Mouse (Mus musculus): ENCODE results near the gene Gm10073. TPM values are rescaled to one million over a fixed set of nuclear protein-coding genes. Genes with fewer than 3 reads are reported as not detected.
A peak's percentile ranks its signal among the peaks of the same experiment; 100 is the strongest.

The Gm10073 gene
- polyA plus RNA-seq, 1 experiment from 2014 or later = 10.1 TPM

- peak; percentile 72 for TF ChIP-seq CTCF (IDR thresholded peaks at IDR 0.05; ENCODE audit: low read depth)
- Histone ChIP-seq H3K9me3 (ENCODE audit: low read depth, low read length) (no peaks in the 10 kb centered on the region), H3K27me3 (ENCODE audit: insufficient read depth, low read length) (no peaks in the 10 kb centered on the region), H3K36me3 (ENCODE audit: insufficient read depth) (no peaks in the 10 kb centered on the region), H3K4me2 (no peak overlapping the region), H3K4me3 (ENCODE audit: low read depth, low read length) (no peak overlapping the region), H3K27ac (ENCODE audit: low read depth) (no peak overlapping the region), H3K4me1 (ENCODE audit: insufficient read depth) (no peaks in the 10 kb centered on the region), H3K9ac (no peak overlapping the region)
- DNase-seq = peak; percentile 36
- ATAC-seq (ENCODE audit: insufficient read depth) = no peak
- 72% methylated on average over 4 of the region's 4 CpGs for WGBS
These were observed 42.7 kb downstream of the Gm10073 start for GRCm38 (mm10) chr8:106530566-106530965.

- no peak overlapping the region for H3K4me3 ChIP-seq (ENCODE audit: low read depth, low read length)
- no peaks in the 10 kb centered on the region for H3K36me3 ChIP-seq (ENCODE audit: insufficient read depth)
- H3K27ac ChIP-seq (ENCODE audit: low read depth) = no peak overlapping the region
- ATAC-seq (ENCODE audit: insufficient read depth) (no peak), DNase-seq (no peak)
- no peak overlapping the region for H3K9ac ChIP-seq
- no peaks in the 10 kb centered on the region for H3K4me1 ChIP-seq (ENCODE audit: insufficient read depth)
- no peak overlapping the region for H3K4me2 ChIP-seq
- TF ChIP-seq CTCF (IDR thresholded peaks at IDR 0.05; ENCODE audit: low read depth) = no peak
- WGBS = 93% methylated on average over 10 of the region's 10 CpGs
- H3K27me3 ChIP-seq (ENCODE audit: insufficient read depth, low read length) = no peaks in the 10 kb centered on the region
- H3K9me3 ChIP-seq (ENCODE audit: low read depth, low read length) = no peaks in the 10 kb centered on the region
These were observed 43.3 kb downstream of the Gm10073 start for GRCm38 (mm10) chr8:106529885-106530482.

GRCm38 (mm10) chr8:106528596-106529249, 44.5 kb downstream of the Gm10073 start:
- H3K9ac ChIP-seq = no peak overlapping the region
- no peak overlapping the region for H3K27ac ChIP-seq (ENCODE audit: low read depth)
- DNase-seq = no peak
- no peaks in the 10 kb centered on the region for H3K36me3 ChIP-seq (ENCODE audit: insufficient read depth)
- ATAC-seq (ENCODE audit: insufficient read depth) = no peak
- H3K4me1 ChIP-seq (ENCODE audit: insufficient read depth) = no peaks in the 10 kb centered on the region
- 63% methylated on average over 9 of the region's 9 CpGs for WGBS
- no peak overlapping the region for H3K4me3 ChIP-seq (ENCODE audit: low read depth, low read length)
- H3K9me3 ChIP-seq (ENCODE audit: low read depth, low read length) = no peaks in the 10 kb centered on the region
- H3K27me3 ChIP-seq (ENCODE audit: insufficient read depth, low read length) = no peaks in the 10 kb centered on the region
- no peak for TF ChIP-seq CTCF (IDR thresholded peaks at IDR 0.05; ENCODE audit: low read depth)
- H3K4me2 ChIP-seq = no peak overlapping the region

GRCm38 (mm10) chr8:106527241-106528036, 45.8 kb downstream of the Gm10073 start:
- peak; percentile 26 for DNase-seq
- ATAC-seq (ENCODE audit: insufficient read depth) = no peak
- no peak overlapping the region for H3K9ac ChIP-seq
- H3K36me3 ChIP-seq (ENCODE audit: insufficient read depth) = no peaks in the 10 kb centered on the region
- 87% methylated on average over 9 of the region's 9 CpGs for WGBS
- H3K9me3 ChIP-seq (ENCODE audit: low read depth, low read length) = no peaks in the 10 kb centered on the region
- H3K27ac ChIP-seq (ENCODE audit: low read depth) = no peak overlapping the region
- peak; percentile 67 for TF ChIP-seq CTCF (IDR thresholded peaks at IDR 0.05; ENCODE audit: low read depth)
- no peaks in the 10 kb centered on the region for H3K27me3 ChIP-seq (ENCODE audit: insufficient read depth, low read length)
- no peak overlapping the region for H3K4me3 ChIP-seq (ENCODE audit: low read depth, low read length)
- no peak overlapping the region for H3K4me2 ChIP-seq
- H3K4me1 ChIP-seq (ENCODE audit: insufficient read depth) = no peaks in the 10 kb centered on the region

GRCm38 (mm10) chr8:106526725-106527124, 46.5 kb downstream of the Gm10073 start:
- TF ChIP-seq CTCF (IDR thresholded peaks at IDR 0.05; ENCODE audit: low read depth) = no peak
- DNase-seq (no peak), ATAC-seq (ENCODE audit: insufficient read depth) (no peak)
- no peaks in the 10 kb centered on the region for H3K9me3 ChIP-seq (ENCODE audit: low read depth, low read length)
- no peaks in the 10 kb centered on the region for H3K36me3 ChIP-seq (ENCODE audit: insufficient read depth)
- H3K9ac ChIP-seq = no peak overlapping the region
- no peak overlapping the region for H3K4me3 ChIP-seq (ENCODE audit: low read depth, low read length)
- no peak overlapping the region for H3K4me2 ChIP-seq
- no peak overlapping the region for H3K27ac ChIP-seq (ENCODE audit: low read depth)
- H3K4me1 ChIP-seq (ENCODE audit: insufficient read depth) = no peaks in the 10 kb centered on the region
- 60% methylated on average over 6 of the region's 6 CpGs for WGBS
- no peaks in the 10 kb centered on the region for H3K27me3 ChIP-seq (ENCODE audit: insufficient read depth, low read length)

Other genes starting within 250 kb of the Gm10073 start
- gene Smpd3, start 235.5 kb downstream of the Gm10073 start, polyA plus RNA-seq (2014; fragmentation: Nextera tagmentation; extraction: Ambion mirVana) = 0.57 and 0.93 TPM in 2 replicates
- gene Zfp90, start 158.1 kb downstream of the Gm10073 start, polyA plus RNA-seq (2014; fragmentation: Nextera tagmentation; extraction: Ambion mirVana) = 19.6 and 20.2 TPM in 2 replicates
- gene 6030452D12Rik, start 72.9 kb downstream of the Gm10073 start, polyA plus RNA-seq (2014; fragmentation: Nextera tagmentation; extraction: Ambion mirVana) = not detected in 2 replicates
- 13.9 and 15.5 TPM in 2 replicates for gene Cdh3, start 62.6 kb downstream of the Gm10073 start, polyA plus RNA-seq (2014; fragmentation: Nextera tagmentation; extraction: Ambion mirVana)
- gene Cdh1, start 29.9 kb upstream of the Gm10073 start, polyA plus RNA-seq (2014; fragmentation: Nextera tagmentation; extraction: Ambion mirVana) = 85.3 and 89.8 TPM in 2 replicates
- 11.6 and 12.6 TPM in 2 replicates for gene Tango6, start 109.6 kb upstream of the Gm10073 start, polyA plus RNA-seq (2014; fragmentation: Nextera tagmentation; extraction: Ambion mirVana)